Mouse (Mus musculus) spleen, postnatal 4 days (tissue): ENCODE data around the gene Id1.

Experiments
- DNase-seq, 2 experiments: peaks; one replicate each; pipeline ENCODE4 v3.0.0; 2022; ENCODE audit warnings: low spot score in 2 of 2

The Id1 gene

DNA sequence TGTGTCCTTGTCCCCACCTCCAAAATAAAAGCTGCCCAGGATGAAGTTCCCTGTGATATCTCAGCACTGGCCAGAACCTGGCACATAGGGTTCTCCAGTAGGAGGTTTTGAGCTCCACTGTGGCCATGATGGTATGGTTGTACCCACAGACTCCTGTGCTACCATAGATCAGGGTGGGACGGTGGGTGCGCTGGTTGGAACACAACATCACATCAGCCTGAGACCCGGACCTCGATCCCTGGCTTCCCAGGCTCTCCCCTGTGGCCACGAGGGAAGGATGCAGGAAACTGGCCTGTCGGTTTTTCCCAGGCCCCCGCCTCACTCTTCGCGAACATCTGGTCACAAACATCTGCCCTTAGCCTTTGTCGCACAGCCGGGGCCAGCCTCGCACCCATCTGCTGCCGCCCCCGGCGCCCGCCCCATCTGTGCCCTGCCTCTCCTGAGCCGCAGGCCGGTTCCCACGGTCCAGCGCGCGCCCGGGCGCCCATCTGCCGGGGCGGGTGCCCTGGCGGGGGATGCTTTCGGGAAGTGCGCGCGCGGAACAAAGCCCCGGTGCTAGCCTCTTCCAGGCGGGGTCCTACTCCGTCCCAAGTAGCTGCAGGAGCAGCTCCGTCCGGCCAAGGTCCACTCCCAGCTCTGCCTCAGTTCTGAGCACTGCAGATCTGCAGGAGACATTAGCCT is 12.3 kb upstream of the Id1 start:
- peak in 1 of 2 experiments; percentile 70 for DNase-seq

DNA sequence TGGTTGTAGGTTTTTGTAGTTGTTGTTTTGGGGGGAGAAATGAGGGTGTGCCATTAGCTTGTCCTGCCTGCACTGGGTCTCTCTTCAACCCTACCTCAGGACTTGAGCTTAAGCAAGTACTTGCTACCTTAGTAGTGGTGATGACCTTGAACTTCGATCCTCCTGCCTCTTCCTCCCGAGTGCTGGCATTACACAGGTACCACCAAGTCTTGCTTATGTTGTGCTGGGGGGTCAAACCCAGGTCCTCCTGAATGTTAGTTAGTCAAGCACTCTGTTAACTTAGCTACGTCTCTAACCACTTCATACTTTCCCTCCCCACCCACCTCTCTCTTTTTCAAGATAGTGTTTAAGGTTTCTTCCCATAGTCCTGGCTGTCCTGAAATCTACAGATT is 11.7 kb upstream of the Id1 start:
- DNase-seq = no peak

DNA sequence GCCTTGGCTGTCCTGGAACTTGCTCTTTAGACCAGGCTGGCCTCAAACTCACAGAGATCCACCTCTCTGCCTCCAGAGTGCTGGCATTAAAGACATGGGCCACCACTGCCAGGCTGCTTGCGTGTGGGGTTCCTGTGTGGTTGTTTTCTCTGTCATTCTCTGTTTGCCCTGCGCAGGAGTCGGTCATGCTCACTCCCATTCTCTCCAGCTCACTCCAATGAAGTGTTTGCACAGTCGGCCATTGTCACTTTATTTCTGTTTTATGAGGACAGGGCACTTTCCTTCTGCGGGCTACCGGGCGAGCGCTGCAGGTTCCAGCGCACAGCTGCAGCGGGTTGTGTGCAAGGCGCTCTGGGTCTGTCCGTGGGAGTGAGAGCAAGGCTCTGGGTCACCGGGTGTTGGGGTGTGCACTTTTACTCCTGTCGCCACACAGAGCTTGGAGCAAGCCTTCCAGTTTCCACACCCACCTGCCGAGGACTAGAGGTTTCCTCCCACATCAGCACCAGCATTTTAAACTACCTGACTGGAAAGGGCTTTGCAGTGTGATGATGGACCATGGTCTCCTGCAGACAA is 10.8 kb upstream of the Id1 start:
- DNase-seq = no peak

DNA sequence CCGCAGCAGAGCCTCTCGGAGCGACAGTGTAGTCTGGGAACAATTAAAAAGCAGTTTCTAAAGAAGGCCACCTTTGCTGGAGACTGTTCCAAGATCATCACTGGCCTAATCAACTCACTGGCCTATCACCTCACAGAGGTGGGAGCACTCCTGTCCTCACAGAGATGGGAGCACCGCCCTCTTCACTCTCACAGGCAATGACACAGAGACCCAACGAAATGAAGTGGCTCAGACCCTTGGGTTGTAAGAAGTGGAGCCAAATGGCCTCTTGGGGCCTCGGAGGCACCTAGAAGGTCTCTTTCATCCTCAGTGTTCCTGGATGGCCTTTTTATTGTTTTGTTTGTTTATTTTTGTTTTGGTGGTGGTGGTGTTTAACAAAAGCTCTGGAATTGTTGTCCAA is 9.8 kb upstream of the Id1 start:
- no peak for DNase-seq

DNA sequence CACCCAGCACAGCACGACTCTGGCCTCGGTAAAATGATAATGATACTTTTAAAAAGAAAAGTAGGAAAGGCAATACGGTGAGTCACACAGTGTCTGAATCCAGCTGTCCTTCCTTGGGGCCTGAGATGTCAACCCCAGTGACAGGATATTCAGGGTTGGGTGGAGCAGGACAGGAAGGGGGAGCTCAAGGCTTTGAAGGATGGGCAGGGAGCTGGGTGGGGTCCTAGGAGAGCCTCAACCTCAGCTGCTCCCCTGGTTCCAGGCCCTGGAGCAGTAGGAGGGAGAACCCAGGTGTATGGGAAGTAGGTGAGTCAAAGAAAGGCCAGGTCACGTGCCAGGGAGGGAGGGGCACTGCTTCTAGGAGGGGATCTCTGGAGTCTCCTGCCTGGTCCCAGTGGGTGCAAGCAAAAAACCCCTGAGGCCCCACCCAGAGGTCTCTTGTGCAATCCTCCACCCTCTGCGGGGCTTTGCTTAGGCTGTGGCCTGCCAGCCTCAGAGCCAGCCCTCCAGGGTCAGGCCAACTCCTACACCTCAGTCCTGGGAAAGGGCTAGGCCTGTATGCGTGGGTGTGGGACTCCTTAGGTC is 9.2 kb upstream of the Id1 start:
- no peak for DNase-seq

DNA sequence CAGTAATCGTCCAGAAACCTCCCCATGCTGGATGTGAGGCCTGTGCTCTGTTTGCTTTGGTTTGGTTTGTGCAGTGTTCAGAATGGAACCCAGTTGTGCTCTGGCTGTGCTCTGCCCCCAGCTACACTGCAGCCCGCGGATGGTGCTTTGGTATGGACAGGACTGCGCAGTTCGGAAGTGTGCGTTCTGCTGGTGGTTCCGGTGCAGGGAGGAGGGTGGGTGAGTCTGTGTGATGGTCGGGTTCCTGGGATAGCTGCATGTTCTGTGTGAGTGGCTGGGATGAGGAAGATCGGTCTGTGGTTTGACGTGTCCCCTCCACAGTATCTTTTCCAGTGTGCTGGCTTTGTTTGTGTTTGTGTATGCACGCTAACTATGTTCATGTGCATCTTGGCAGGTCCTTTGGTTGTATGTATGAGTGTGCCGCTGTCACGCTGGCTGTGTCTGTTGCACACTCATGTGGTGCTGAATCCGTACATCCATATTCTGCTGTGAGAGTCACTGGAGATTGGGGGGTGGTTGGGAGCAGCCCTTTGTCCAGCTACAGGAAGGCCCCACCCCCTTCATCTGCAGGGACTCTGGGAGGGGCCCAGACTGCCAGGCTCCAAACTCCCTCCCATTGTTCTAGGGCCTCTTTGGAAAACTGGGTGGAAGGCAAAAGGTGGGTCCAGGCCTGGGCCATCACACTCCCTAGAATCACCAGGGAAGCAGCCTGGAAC is 8.1 kb upstream of the Id1 start:
- DNase-seq = no peak

DNA sequence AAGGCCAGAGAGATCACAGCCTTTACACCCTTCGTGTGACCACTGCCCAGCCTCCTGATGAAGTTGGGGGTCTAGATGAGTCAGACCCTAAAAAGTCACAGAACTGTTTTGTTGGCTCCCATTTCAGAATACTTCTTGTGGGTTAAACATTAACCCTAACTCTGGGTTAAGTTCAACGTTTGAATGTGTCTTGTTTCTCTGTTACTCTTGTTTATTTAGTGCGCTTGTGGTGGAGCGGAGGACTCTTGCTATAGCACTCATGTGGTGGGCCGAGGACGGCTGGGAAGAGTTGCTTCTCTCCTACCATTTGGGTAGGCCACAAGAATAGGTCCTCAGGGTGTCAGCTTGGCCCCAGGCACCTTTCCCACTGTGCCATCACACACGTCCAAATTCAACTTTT is 7.5 kb upstream of the Id1 start:
- no peak for DNase-seq

DNA sequence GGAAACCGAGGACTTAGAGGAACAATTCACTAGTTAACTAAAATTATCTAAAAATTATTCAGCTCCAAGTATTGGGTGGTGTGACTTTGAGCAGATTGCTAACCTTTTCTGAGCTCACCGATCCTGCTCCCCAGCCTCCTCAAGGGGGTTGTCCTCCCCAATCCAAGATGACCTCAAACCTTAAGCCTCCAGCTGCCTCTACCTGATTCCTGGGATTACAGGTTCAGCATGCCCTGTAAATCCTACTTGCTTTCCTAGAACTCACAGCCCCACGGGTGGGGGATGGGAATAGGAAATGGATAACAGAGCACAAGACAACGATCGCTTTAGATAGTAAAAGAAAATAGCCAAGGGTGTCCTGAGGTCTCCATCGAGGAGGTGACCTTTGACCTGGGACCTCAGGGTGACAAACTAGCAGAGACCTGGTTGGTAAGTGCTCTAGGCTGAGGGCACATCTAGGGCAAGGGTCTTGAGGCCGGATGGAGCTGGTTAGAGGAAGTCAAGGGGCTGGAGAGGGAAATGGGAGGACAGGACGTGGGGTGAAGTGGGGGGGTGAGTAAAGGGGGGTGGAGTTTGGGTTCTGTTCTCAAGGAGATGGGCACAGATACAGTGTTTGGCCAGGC is 6.9 kb upstream of the Id1 start:
- no peak for DNase-seq

DNA sequence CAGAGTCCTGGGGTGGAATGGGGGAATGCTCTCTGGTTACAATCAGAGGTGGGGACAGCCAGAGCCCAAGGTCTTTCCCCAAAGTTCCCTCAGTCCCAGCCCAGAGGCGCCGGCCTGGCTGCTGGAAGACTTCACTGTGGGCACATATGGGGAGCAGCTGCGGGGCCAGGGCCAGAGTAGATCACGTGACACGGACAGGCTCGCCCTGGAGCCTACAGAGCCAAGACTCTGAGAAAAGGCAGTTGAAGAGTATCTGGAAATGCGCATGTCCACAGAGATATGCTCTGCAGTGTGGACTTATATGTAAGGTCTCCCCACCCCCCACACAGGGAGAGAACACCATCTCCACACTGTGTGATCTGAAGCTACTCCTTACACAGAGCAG is 6.4 kb upstream of the Id1 start:
- no peak for DNase-seq

DNA sequence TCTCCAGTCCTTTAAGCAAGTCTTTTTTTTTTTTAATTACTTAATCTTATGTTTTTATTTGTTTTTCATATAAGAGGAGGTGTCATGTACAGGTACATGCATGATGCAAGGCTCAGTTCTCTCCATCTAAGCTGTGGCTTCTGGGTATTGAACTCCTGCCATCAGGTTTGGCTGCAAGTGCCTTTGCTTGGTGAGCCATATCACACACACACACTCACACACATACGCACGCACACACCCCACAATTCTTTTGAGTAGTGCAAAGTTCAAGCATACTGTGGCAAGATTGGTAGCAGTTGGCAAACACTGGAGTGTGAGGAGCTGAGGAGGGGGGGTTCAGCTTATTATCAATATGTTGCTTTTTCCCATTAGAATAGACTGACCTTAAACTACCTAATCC is 2.9 kb upstream of the Id1 start:
- DNase-seq = no peak

DNA sequence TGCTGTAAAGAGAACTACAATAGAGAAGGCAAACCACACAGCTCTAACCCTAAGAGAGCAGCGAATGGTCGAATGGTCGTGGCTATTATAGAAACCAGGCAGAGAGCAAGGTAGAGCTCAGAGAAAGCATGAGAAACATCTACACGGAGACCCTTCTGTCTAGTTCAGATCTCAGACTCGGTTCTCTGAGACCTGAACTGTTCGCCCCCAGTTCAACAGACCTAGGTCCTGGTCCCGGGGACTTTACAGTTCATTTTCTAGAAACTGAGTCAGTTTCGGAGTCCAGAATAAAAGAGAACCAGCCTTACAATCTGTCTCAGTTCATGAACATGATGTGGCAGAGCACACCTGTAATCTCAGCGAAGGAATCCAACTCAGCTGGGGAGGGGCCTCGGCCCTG is 1.6 kb upstream of the Id1 start:
- DNase-seq = no peak

DNA sequence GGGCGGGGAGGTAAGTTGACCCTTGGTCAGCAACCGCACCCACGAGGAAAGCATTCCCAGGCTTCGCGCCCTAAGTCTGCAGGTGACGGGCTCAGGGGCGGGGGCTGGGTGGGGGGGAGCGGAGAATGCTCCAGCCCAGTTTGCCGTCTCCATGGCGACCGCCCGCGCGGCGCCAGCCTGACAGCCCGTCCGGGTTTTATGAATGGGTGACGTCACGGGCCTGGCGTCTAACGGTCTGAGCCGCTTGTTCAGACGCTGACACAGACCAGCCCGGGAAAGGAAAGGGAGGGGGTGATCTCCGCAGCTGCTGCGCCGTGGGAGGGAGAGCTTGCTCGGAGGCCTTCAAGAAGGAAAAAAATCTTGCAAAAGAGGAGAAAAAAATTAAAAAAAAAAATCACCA is 1.1 kb upstream of the Id1 start:
- peak; percentile 70 to 84 for DNase-seq

DNA sequence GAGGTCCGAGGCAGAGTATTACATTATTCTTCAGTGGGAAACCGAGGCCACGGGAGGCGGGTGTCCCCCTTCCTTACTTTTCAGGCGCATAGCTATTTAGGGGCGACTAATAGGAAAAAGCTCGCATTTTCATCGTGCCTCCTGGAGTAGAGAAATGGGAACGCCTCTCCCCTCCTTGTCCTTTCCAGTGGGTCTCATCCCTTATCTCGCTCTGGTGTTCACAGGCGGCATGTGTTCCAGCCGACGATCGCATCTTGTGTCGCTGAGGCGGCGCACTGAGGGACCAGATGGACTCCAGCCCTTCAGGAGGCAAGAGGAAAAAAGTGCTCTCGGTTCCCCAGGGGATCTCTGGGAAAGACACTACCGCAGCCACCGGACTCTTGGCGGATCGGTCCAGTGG is 697 bp downstream of the Id1 start:
- peak; percentile 22 to 67 for DNase-seq

DNA sequence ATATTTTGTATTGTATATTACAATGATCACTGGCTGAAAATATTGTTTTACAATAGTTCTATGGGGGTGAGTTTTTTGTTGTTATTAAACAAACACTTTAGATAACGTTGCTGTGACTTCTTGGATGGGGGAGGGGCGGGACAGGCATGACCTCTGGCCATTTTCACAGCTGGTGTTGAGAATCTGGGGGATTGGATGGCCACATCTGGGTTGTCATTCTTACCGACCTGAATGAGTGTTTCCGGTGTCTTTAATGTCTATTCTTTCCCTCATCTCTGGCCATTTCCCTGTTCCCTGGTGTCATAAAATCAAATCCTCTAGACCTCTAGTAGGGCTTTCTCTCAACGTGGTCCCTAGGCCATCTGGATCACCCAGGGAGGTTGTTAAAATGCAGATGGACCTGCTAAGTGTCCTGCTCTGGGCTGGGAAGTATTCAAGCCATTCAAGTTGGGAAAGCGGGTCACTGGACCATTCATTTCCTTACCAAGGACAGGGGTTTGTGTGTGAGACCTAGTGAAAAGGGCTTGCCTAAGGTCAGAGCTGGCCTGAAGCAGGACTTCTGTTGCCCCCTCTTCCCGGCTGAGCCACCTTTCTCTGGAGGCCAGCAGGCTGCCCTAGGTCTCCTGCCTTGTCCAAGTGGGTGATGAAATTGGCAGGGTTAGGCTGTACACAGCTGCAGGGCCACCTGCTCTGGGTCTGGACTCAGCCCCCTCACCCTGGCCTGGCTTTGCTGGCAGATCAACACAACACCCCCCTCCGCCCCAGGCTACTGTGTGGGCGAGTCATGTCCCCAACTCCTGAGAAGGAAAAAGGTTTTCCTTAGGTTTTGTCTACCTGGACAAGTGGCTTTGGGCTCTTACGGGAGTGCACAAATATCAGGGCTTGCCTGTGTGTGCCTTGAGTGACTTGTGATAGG is 1.5 kb downstream of the Id1 start:
- peak in 1 of 2 experiments; percentile 64 for DNase-seq

DNA sequence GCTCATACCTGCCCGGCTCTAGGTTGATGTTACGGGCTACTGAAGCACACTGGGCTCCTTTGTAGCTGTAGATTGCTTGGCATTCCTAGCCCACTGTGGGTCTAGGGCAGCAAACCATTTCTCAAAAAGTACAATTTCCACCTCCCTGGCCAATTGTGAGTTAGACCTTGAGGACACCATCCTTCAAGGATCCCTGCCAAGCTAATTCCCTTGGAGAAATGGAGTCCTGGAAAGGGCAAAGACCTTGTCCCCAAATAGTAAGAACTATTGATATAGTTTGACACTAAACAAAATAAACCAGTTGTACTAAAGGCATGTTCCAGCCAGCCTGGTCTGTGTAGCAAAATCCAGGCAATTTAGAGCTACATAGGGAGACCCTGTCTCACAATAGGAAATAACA is 2.3 kb downstream of the Id1 start:
- no peak for DNase-seq

DNA sequence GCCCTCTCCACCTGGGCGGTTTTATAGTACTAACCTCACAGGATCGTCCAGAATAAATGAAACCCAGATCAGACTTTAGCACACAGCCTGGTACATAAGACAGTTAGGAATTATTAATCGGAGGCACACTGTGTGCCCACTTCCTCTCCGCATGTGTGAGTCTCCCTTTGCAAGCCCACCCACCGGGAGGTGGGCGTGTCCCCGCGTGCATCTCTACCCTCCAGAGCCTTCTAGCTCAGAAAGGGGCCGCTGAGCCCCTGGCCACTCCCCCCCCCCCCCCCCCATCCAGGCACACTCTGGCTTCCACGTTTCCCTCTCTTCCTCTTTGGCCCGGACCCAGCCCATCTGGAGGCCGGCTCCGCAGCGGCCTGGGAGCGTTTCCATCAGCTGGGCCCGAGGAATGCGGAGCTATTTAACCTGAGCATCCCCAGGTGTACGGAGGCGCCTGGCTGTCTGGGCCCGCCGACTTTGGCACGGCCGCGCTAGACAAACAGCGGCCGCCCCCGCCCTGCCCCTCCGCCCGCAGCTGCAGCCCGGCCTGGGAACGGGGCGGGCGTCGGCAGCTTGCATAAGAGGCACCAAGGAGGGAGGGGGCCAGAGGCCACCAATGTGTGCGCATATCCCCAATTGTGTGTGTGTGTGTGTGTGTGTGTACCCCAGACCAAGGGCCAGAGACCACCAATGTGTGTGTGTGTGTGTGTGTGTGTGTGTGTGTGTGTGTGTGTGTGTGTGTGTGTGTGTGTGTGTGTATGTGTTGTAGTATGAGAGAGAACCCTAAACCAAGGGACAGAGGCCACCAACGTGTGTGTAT is 3.2 kb downstream of the Id1 start:
- peak; percentile 39 to 76 for DNase-seq

DNA sequence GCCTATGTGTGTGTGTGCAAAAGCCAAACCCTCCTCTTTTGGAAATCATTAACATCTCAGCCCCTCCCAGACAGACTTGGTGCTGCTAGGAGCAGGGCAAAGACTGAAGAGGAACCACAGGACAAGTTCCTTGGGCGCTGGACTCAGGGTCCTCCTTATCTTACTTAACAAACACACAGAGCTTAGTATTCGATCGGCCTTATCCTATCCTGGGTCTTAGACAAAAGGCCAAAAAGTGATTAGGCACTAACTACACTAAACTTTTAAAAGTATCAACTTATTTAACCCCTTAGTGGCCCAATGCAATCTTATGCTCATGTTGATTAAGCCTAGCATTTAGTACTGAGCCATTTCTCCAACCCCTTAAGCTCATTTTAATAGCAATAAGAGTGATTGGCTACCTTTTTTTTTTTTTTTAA is 3.8 kb downstream of the Id1 start:
- peak in 1 of 2 experiments; percentile 35 for DNase-seq

DNA sequence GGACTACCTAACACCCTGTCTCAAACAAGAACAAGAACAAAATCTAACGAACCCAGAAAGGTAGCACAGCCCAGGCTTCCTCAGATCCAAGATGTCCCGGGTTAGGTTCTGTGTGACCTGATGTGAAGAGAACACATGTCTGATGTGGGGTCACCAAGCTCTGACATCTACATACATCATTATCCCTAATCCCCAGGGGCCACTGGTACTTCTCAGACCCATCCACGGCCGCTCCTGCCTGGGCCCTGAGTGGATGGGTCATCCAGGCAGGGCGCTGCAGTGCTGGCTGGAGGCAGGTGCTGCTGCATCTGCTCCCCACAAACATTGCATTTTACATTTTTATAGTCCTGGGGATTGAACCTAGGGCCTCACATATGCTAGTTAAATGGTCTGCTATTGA is 4.4 kb downstream of the Id1 start:
- DNase-seq = no peak

DNA sequence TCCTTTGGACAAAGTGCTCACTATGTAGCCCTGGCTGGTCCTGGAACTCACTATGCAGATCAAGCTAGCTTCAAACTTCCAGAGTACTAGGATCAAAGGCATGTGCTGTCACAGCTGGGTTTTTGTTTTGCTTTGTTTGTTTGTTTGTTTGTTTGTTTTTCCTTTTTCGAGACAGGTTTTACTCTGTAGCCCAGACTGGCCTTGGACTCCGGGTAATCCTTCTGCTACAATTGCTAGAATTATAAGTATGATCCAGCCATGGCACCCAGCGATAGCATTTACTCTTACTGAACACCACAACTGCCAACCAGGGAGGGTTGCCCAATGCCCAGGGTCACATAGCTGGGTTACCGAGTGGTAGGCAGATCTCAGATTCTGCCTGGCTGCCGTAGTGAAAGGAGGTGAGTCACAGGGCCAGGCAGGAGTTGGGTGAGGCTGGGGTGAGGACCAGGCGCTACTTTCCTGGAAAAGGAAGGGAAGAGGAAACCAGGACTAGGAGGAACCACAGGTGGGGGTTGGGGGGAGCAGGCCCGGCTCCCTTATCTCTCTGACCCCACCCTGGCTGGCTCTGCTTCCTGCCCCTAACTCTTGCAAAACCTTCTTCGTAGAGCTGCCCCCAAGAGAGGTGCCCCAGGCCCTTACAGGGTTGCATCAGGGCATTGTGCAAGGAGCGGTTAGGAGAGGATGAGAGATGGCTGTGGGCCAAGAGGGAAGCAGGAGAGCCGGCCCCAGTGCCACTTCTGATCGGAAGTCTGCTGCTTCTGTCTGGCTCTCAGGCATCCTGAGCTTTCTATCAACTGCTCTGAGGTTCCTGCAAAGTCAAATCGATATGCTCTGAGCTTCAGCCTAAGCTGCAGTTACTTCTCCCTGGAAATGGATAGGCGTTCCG is 5.3 kb downstream of the Id1 start:
- peak; percentile 72 to 83 for DNase-seq

DNA sequence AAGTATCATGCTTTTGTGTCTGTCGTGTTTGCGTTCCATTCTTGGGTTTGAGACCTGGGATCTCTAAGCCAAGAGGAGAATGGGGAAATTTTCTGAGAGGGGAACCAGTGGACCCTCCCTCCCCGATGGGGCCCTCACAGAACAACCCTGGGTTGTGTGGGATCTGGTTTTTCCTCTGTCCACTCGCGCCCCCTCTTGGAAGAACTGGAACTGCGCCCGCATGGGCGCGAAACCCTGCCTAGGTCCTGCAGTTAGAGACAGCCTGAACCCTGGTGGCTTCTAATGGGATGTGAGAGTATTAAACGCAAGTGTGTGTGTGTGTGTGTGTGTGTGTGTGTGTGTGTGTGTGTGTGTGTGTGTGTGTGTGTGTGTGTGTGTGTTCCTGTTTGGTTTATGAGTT is 6.4 kb downstream of the Id1 start:
- peak; percentile 74 to 90 for DNase-seq
